ENCODE assay signal across 1 mouse cellular context in genomic region chr16:57130752-57131400, GRCm38 (mm10).
TF ChIP-seq lines count a peak whose summit lies in the region.

No protein-coding gene starts in this region.

TF ChIP-seq in CH12.LX, 34 proteins besides CTCF, POLR2A, EP300 and RAD21 (continued from another document):
- 0 out of 2 replicates have a peak, but pooled peaks have one; percentile 21 for TF ChIP-seq MEF2A (IDR thresholded peaks at IDR 0.05; ENCODE audit: borderline replicate concordance, low read depth, low read length)
- TF ChIP-seq USF2 (conservative IDR thresholded peaks at IDR 0.05; ENCODE audit: low read depth, low read length), result no peak
- peak; percentile 24; the same call in 1 of the 2 replicates for TF ChIP-seq RCOR1 (conservative IDR thresholded peaks at IDR 0.05; ENCODE audit: low read depth, low read length)
- 0 out of 2 replicates have a peak, but pooled peaks have one; percentile 27 for TF ChIP-seq TCF12 (IDR thresholded peaks at IDR 0.05; ENCODE audit: low read depth, low read length)
TF ChIP-seq in CH12.LX: peak in this region for 8.
